Mouse (Mus musculus) hindbrain, embryonic 10.5 days (tissue): ENCODE data around the gene Rce1. TPM values are rescaled to one million over a fixed set of nuclear protein-coding genes. Genes with fewer than 3 reads are reported as not detected.

Experiments
- DNase-seq: peaks from one replicate; pipeline ENCODE4 v3.0.0-alpha.2; 2017; ENCODE audit warnings: low spot score
- H3K27ac ChIP-seq: fragments of 300-500 bp; sonication (generic); 2 replicates; pipeline ENCODE4 v1.5.1; 2016; ENCODE audit warnings: mild to moderate bottlenecking, moderate library complexity
- H3K27me3 ChIP-seq: fragments of 300-500 bp; sonication (generic); 2 replicates; pipeline ENCODE4 v1.6.1; 2016; ENCODE audit warnings: mild to moderate bottlenecking; ENCODE audit not compliant: poor library complexity, insufficient read depth, severe bottlenecking
- H3K36me3 ChIP-seq: fragments of 300-500 bp; sonication (generic); 2 replicates; pipeline ENCODE4 v1.6.1; 2016; ENCODE audit warnings: mild to moderate bottlenecking, moderate library complexity
- H3K4me1 ChIP-seq: fragments of 300-500 bp; sonication (generic); replicated peaks from 2 replicates; pipeline ENCODE4 v1.6.1; 2016; ENCODE audit warnings: mild to moderate bottlenecking
- H3K4me3 ChIP-seq: fragments of 300-500 bp; sonication (generic); 2 replicates; pipeline ENCODE4 v1.5.1; 2016; ENCODE audit warnings: mild to moderate bottlenecking, moderate library complexity
- H3K9me3 ChIP-seq: fragments of 300-500 bp; sonication (generic); 2 replicates; pipeline ENCODE4 v1.6.1; 2016; ENCODE audit warnings: mild to moderate bottlenecking, moderate library complexity
- WGBS: fragments of 180-500 bp; shearing (Covaris S2); methylation state at CpG from one replicate; pipeline ENCODE4 v1.1.7; 2016; 5-methylcytosine and 5-hydroxymethylcytosine counted together
- polyA plus RNA-seq: library from polyadenylated mRNA; unstranded; fragments of >200 nt; fragmentation: Nextera tagmentation; extraction: Ambion mirVana; gene quantifications from 2 replicates; pipeline ENCODE4 v1.2.1, GENCODE M21; 2016

The Rce1 gene
- polyA plus RNA-seq, 1 experiment from 2014 or later = 81.4 TPM

GRCm38 (mm10) chr19:4623419-4623818 is 2.0 kb downstream of the Rce1 start:
- Histone ChIP-seq H3K27me3 (no peaks in the 10 kb centered on the region), H3K9me3 (no peaks in the 10 kb centered on the region), H3K4me1 (peaks cover 49% of the 10 kb centered on the region), H3K4me3 (no peak overlapping the region), H3K27ac (no peak overlapping the region), H3K36me3 (peaks cover 41% of the 10 kb centered on the region)
- no peak for DNase-seq
- WGBS = 95% methylated on average over 9 of the region's 9 CpGs

GRCm38 (mm10) chr19:4622780-4623179 is 2.7 kb downstream of the Rce1 start:
- Histone ChIP-seq H3K27ac (no peak overlapping the region), H3K4me3 (no peak overlapping the region), H3K9me3 (no peaks in the 10 kb centered on the region), H3K4me1 (peaks cover 47% of the 10 kb centered on the region), H3K27me3 (0 out of 2 replicates have a peak, but pooled peaks cover 2% of the 10 kb centered on the region), H3K36me3 (peaks cover 41% of the 10 kb centered on the region)
- WGBS = 69% methylated on average over 5 of the region's 5 CpGs
- no peak for DNase-seq

DNA sequence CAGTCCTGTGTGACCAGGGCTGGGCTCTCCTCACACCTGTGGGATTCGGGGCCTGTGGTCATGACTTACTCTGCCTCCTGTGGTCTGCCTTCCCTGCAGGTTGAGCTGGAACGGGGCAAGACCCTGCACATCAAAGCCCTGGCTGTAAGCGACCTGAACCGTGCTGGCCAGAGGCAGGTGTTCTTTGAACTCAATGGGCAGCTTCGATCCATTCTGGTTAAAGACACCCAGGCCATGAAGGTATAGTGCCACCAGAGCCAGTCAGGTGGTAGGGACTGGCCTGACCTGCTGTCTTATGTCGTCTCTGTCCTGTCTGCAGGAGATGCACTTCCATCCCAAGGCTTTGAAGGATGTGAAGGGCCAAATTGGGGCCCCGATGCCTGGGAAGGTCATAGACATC is 4.7 kb downstream of the Rce1 start:
- H3K27me3 ChIP-seq = peaks cover 15% of the 10 kb centered on the region; the same call in 1 of the 2 replicates
- H3K4me1 ChIP-seq = peaks cover 39% of the 10 kb centered on the region
- WGBS = 92% methylated on average over 7 of the region's 7 CpGs
- peaks cover 41% of the 10 kb centered on the region for H3K36me3 ChIP-seq
- no peak overlapping the region for H3K27ac ChIP-seq
- no peak for DNase-seq
- no peaks in the 10 kb centered on the region for H3K9me3 ChIP-seq
- no peak overlapping the region for H3K4me3 ChIP-seq

- peaks cover 41% of the 10 kb centered on the region for H3K36me3 ChIP-seq
- H3K27me3 ChIP-seq = peaks cover 15% of the 10 kb centered on the region; the same call in 1 of the 2 replicates
- no peak overlapping the region for H3K4me3 ChIP-seq
- no peaks in the 10 kb centered on the region for H3K9me3 ChIP-seq
- DNase-seq = no peak
- H3K27ac ChIP-seq = no peak overlapping the region
- peaks cover 37% of the 10 kb centered on the region for H3K4me1 ChIP-seq
- 88% methylated on average over 10 of the region's 10 CpGs for WGBS
These were observed 6.0 kb downstream of the Rce1 start for GRCm38 (mm10) chr19:4619461-4619860.

- H3K36me3 ChIP-seq = peaks cover 45% of the 10 kb centered on the region
- no peaks in the 10 kb centered on the region for H3K9me3 ChIP-seq
- peaks cover 40% of the 10 kb centered on the region for H3K4me1 ChIP-seq
- no peak overlapping the region for H3K27ac ChIP-seq
- H3K27me3 ChIP-seq = peaks cover 15% of the 10 kb centered on the region; the same call in 1 of the 2 replicates
- WGBS = 28% methylated on average over 18 of the region's 18 CpGs
- peak; percentile 55 for DNase-seq
- H3K4me3 ChIP-seq = no peak overlapping the region
These were observed 7.3 kb downstream of the Rce1 start for GRCm38 (mm10) chr19:4618183-4618582.

GRCm38 (mm10) chr19:4616546-4616945 is 8.9 kb downstream of the Rce1 start:
- H3K27me3 ChIP-seq = peaks cover 15% of the 10 kb centered on the region; the same call in 1 of the 2 replicates

GRCm38 (mm10) chr19:4615151-4616093 is 10.0 kb downstream of the Rce1 start, which contains the start of gene Lrfn4:
Lrfn4 (minus strand) TSS chr19:4615667.
- no peaks in the 10 kb centered on the region for H3K9me3 ChIP-seq
- H3K27me3 ChIP-seq = peaks cover 15% of the 10 kb centered on the region; the same call in 1 of the 2 replicates
- peak; percentile 93 for DNase-seq
- peak within 1 kb of the TSS; percentile 98 for H3K27ac ChIP-seq
- H3K4me1 ChIP-seq = peaks cover 53% of the 10 kb centered on the region
- peaks cover 45% of the 10 kb centered on the region for H3K36me3 ChIP-seq
- H3K4me3 ChIP-seq = peak within 1 kb of the TSS; percentile 79
- under 1% methylated on average over 86 of the region's 87 CpGs for WGBS

More at GRCm38 (mm10) chr19:4616546-4616945, 8.9 kb downstream of the Rce1 start:
- Histone ChIP-seq H3K36me3 (peaks cover 45% of the 10 kb centered on the region), H3K4me1 (peaks cover 53% of the 10 kb centered on the region), H3K9me3 (no peaks in the 10 kb centered on the region), H3K27ac (peak overlapping the region; percentile 98; the same call in 1 of the 2 replicates), H3K4me3 (peak overlapping the region; percentile 79; the same call in 1 of the 2 replicates)
- DNase-seq = no peak
- WGBS = 45% methylated on average over 4 of the region's 4 CpGs

- Histone ChIP-seq H3K9me3 (no peaks in the 10 kb centered on the region), H3K4me3 (peak overlapping the region; percentile 79), H3K36me3 (peaks cover 42% of the 10 kb centered on the region), H3K4me1 (peaks cover 53% of the 10 kb centered on the region), H3K27me3 (peaks cover 15% of the 10 kb centered on the region; the same call in 1 of the 2 replicates), H3K27ac (peak overlapping the region; percentile 98)
- peak; percentile 54 for DNase-seq
- 16% methylated on average over 49 of the region's 49 CpGs for WGBS
These were observed 10.9 kb downstream of the Rce1 start for GRCm38 (mm10) chr19:4614305-4615150.

DNA sequence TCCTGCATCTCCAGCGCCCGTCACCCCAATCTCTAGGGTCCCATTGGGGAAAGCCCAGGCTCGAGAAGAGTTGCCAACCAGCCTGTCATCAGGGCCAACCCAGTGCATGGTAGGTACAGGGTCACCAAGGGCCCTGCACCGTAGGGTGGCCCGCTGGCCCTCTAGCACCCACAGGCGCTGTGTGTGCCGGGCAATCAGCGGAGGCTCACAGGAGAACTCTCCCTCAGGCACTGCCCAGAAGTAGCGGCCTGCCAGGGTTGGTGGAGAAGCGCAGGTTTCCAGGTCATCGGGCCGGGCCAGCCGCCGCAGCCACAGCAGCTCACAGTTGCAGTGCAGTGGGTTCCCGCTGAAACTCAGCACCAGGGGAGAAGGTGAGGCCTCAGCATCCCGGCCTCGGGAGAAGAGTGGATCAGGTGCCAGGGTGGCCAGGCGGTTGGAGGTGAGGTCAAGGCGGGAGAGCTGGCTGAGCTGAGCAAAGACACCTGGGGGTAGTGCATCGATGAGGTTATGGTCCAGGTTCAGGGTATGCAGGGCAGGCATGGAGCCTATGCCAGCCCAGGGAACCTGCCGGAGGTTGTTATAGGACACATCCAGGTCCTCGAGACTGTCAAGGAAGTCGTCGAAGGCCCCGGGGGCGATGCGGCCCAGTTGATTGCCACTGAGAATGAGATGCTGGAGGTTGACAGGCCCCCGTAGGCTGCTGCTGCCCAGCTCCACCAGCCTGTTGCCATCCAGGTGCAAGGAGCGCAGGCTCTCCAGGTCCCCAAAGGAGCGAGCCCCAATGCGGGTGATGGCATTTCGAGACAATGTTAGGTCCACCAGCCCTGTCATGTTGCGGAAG is 11.8 kb downstream of the Rce1 start:
- Histone ChIP-seq H3K36me3 (peaks cover 42% of the 10 kb centered on the region), H3K27ac (peak overlapping the region; percentile 98; the same call in 1 of the 2 replicates), H3K4me3 (peak overlapping the region; percentile 79), H3K9me3 (no peaks in the 10 kb centered on the region), H3K27me3 (peaks cover 15% of the 10 kb centered on the region; the same call in 1 of the 2 replicates), H3K4me1 (peaks cover 52% of the 10 kb centered on the region)
- 92% methylated on average over 33 of the region's 33 CpGs for WGBS
- DNase-seq = no peak

DNA sequence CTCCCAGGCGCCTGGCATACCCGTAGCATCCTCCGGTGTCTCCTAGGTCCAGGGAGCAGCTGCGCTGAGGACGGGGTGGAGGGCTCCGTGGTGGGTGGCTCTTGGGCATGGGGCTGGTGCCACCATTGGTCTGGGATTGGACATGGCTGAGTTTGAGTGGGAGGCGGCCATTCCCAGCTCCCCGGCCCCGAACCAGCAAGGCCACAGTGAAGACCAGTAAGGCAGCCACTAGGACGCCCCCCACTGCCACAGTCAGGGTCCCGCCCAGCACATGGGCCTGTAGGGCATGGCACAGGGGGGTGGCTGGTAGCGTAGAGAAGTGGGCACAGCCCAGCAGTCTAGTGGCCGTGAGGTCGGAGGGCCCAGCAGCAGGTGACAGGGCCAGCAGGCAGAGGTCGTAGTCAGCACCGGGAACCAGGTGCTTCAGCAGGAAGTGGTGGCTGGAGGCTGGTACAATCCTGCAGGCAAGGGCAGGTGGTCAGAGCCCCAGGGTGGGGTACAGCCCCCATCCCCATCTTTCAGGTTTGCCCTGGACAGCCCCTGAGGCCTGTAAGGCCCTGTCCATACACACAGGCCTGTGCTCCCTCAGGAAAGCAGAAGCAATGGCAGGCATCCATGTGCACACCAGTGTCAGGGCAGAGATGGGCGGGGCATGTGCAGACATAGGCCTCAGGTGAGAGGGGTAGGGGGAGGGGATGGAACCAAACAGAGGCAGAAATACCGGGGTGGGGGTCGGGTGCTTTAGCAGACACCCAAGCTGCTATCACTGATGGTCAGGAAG is 13.1 kb downstream of the Rce1 start:
- peaks cover 8% of the 10 kb centered on the region; the same call in 1 of the 2 replicates for H3K27me3 ChIP-seq
- DNase-seq = no peak
- H3K27ac ChIP-seq = no peak overlapping the region
- 90% methylated on average over 19 of the region's 19 CpGs for WGBS
- H3K4me1 ChIP-seq = peaks cover 45% of the 10 kb centered on the region
- H3K36me3 ChIP-seq = peaks cover 42% of the 10 kb centered on the region
- H3K9me3 ChIP-seq = no peaks in the 10 kb centered on the region
- no peak overlapping the region; the same call in 1 of the 2 replicates for H3K4me3 ChIP-seq

DNA sequence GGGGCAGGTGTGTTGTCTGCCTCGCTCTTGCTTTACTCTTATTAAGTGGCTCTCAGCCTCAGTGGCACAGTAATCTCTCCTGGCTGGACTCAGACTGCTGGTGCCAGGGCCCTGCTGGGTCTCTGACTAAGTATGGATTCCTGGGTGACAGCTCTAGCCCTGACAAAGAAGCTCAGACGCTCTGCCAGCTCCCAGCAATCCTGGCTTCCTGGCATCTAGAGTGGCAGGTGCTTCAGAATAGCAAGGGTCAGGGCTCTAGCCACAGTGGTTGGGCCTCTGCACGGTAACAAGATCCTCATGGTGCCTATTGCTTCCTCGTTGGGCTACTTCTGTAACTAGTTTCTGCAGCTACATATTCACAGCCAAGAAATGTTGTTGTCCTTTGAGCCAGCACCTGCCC is 15.3 kb downstream of the Rce1 start:
- Histone ChIP-seq H3K9me3 (no peaks in the 10 kb centered on the region), H3K27ac (no peak overlapping the region), H3K4me1 (peaks cover 31% of the 10 kb centered on the region), H3K27me3 (no peaks in the 10 kb centered on the region), H3K4me3 (no peak overlapping the region), H3K36me3 (peaks cover 42% of the 10 kb centered on the region)
- DNase-seq = no peak
- WGBS = 71% methylated on average over 4 of the region's 4 CpGs
